Mouse (Mus musculus): ENCODE measurements around the gene Olfr1131.
"Not testable (repeated sequence)": the region's sequence is repeated elsewhere in the genome, so short reads cannot be mapped to it uniquely, and the experiment has no call there.

Olfr1131 gene

GRCm38 (mm10) chr2:87626804-87627203 lies at the start of gene Olfr1131:
Gene Olfr1131 (plus strand): TSS chr2:87627104.
- no peak for DNase-seq (ENCODE audit: low spot score in 2 of 2)

- DNase-seq (ENCODE audit: low spot score in 2 of 2): not testable (repeated sequence)
Measured at GRCm38 (mm10) chr2:87605912-87606311, 21.0 kb upstream of the Olfr1131 start, which contains the start of gene Olfr1130. Gene Olfr1130 (plus strand): TSS chr2:87606212.

GRCm38 (mm10) chr2:87637435-87637834 lies 10.5 kb downstream of the Olfr1131 start, which contains the start of gene Olfr1132:
Gene Olfr1132 (minus strand): TSS chr2:87637535.
- no peak for DNase-seq (ENCODE audit: low spot score in 2 of 2)

- DNase-seq (ENCODE audit: low spot score in 2 of 2): no peak
Measured at GRCm38 (mm10) chr2:87642441-87642840, 15.5 kb downstream of the Olfr1131 start.

- DNase-seq (ENCODE audit: low spot score in 2 of 2): no peak
Measured at GRCm38 (mm10) chr2:87647274-87647673, 20.4 kb downstream of the Olfr1131 start, which contains the start of gene Olfr1133. Gene Olfr1133 (minus strand): TSS chr2:87647374.

GRCm38 (mm10) chr2:87658360-87658759 lies 31.5 kb downstream of the Olfr1131 start, which contains the start of gene Olfr1134:
Gene Olfr1134 (minus strand): TSS chr2:87658460.
- no peak for DNase-seq (ENCODE audit: low spot score in 2 of 2)

GRCm38 (mm10) chr2:87673564-87673963 lies 46.7 kb downstream of the Olfr1131 start, which contains the start of gene Olfr1135:
Gene Olfr1135 (minus strand): TSS chr2:87673664.
- DNase-seq (ENCODE audit: low spot score in 2 of 2): no peak

Measured in spleen, postnatal 36 days (tissue).